Mouse (Mus musculus): Measurements from ENCODE around the gene Zbtb7b. TPM values are rescaled to one million over a fixed set of nuclear protein-coding genes. Genes with fewer than 3 reads are reported as not detected.
"Not testable (repeated sequence)": the region's sequence is repeated elsewhere in the genome, so short reads cannot be mapped to it uniquely, and the experiment has no call there.

Gene Zbtb7b
- total RNA-seq (2021) = 10 to 100 TPM; 19.1 to 21.8 TPM
- long read RNA-seq, experiment 1, partial matches to known transcripts = 3 of 9 reads
- long read RNA-seq, experiment 1, other reads (novel, unspliced or antisense) = 2 of 9 reads
- long read RNA-seq, experiment 2, partial matches to known transcripts = 7 of 11 reads
- long read RNA-seq, experiment 2, other reads (novel, unspliced or antisense) = 0 of 11 reads

- peak; percentile 80 for DNase-seq
These were observed at the start of gene Zbtb7b for GRCm38 (mm10) chr3:89394006-89394893. Gene Zbtb7b (minus strand): TSS chr3:89394776.

- peak; percentile 65 for DNase-seq
These were observed 46.1 kb upstream of the Zbtb7b start for GRCm38 (mm10) chr3:89440691-89441090.

- no peak for DNase-seq
These were observed 42.7 kb upstream of the Zbtb7b start for GRCm38 (mm10) chr3:89437269-89437668.

- DNase-seq = peak; percentile 59
These were observed 41.9 kb upstream of the Zbtb7b start, which contains the start of gene Pbxip1 for GRCm38 (mm10) chr3:89436176-89437113. Gene Pbxip1 (plus strand): TSS chr3:89436706.

GRCm38 (mm10) chr3:89435041-89435440 lies 40.5 kb upstream of the Zbtb7b start:
- peak; percentile 39 for DNase-seq

- DNase-seq = no peak
These were observed 40.0 kb upstream of the Zbtb7b start for GRCm38 (mm10) chr3:89434532-89434931.

- DNase-seq = no peak
These were observed 38.0 kb upstream of the Zbtb7b start for GRCm38 (mm10) chr3:89432606-89433005.

GRCm38 (mm10) chr3:89430171-89431159 lies 35.9 kb upstream of the Zbtb7b start, which contains the start of gene Pygo2:
Gene Pygo2 (plus strand): TSS chr3:89430214.
- DNase-seq = peak; percentile 91

- DNase-seq = not testable (repeated sequence)
These were observed 34.4 kb upstream of the Zbtb7b start for GRCm38 (mm10) chr3:89429021-89429420.

GRCm38 (mm10) chr3:89425876-89426275 lies 31.3 kb upstream of the Zbtb7b start:
- no peak for DNase-seq

- DNase-seq = no peak
These were observed 30.6 kb upstream of the Zbtb7b start for GRCm38 (mm10) chr3:89425141-89425525.

- DNase-seq = no peak
These were observed 30.0 kb upstream of the Zbtb7b start for GRCm38 (mm10) chr3:89424416-89425140.

- DNase-seq = no peak
These were observed 28.1 kb upstream of the Zbtb7b start for GRCm38 (mm10) chr3:89422556-89423205.

GRCm38 (mm10) chr3:89421810-89422473 lies 27.4 kb upstream of the Zbtb7b start:
- peak; percentile 43 for DNase-seq

GRCm38 (mm10) chr3:89421002-89421774 lies 26.6 kb upstream of the Zbtb7b start:
- peak; percentile 76 for DNase-seq

GRCm38 (mm10) chr3:89420421-89420820 lies 25.8 kb upstream of the Zbtb7b start:
- DNase-seq = no peak

- no peak for DNase-seq
These were observed 25.4 kb upstream of the Zbtb7b start for GRCm38 (mm10) chr3:89419981-89420380.

GRCm38 (mm10) chr3:89419571-89419970 lies 25.0 kb upstream of the Zbtb7b start:
- peak; percentile 29 for DNase-seq

Measured in gastrocnemius, postnatal 10 days (tissue).